Mouse (Mus musculus): ENCODE measurements around the gene Btbd35f10. TPM values are rescaled to one million over a fixed set of nuclear protein-coding genes. Genes with fewer than 3 reads are reported as not detected.
"Not testable (repeated sequence)": the region's sequence is repeated elsewhere in the genome, so short reads cannot be mapped to it uniquely, and the experiment has no call there.

Btbd35f10 gene
- polyA plus RNA-seq (2014; fragmentation: Nextera tagmentation; extraction: Ambion mirVana), result not detected in 2 replicates

GRCm38 (mm10) chrX:3752785-3753184 is at the start of gene Btbd35f10:
Gene Btbd35f10, minus strand, starts transcription at chrX:3752885.
- not testable (repeated sequence) for H3K36me3 ChIP-seq (ENCODE audit: control insufficient read depth, insufficient read depth, low read length); H3K27me3 ChIP-seq (ENCODE audit: control insufficient read depth, insufficient read depth, low read length); H3K4me1 ChIP-seq (ENCODE audit: control insufficient read depth, insufficient read depth, low read length); ATAC-seq (replicated peaks; ENCODE audit: insufficient number of reproducible peaks, low FRiP score, low TSS enrichment); H3K9me3 ChIP-seq (replicated peaks; ENCODE audit: control insufficient read depth, low read length); H3K4me3 ChIP-seq (ENCODE audit: low read depth, low read length); H3K4me2 ChIP-seq; H3K27ac ChIP-seq (ENCODE audit: low read depth, low read length); H3K9ac ChIP-seq (ENCODE audit: low read depth, low read length)
- no CpG with 5 or more reads among the region's 3 CpGs for WGBS (ENCODE audit: insufficient replicate concordance)

Other genes with a start within 250 kb of the Btbd35f10 start
- gene Btbd35f18, start 52.7 kb downstream of the Btbd35f10 start, polyA plus RNA-seq (2014; fragmentation: Nextera tagmentation; extraction: Ambion mirVana), result not detected in 2 replicates
- gene Btbd35f16, start 204.1 kb upstream of the Btbd35f10 start, polyA plus RNA-seq (2014; fragmentation: Nextera tagmentation; extraction: Ambion mirVana), result not detected in 2 replicates

Measured in heart, embryonic 11.5 days (tissue).